Mouse (Mus musculus) gastrocnemius, postnatal 25 days (tissue): Measurements from ENCODE around the gene Cwf19l1. TPM values are rescaled to one million over a fixed set of nuclear protein-coding genes. Genes with fewer than 3 reads are reported as not detected.
A peak's percentile ranks its signal among the peaks of the same experiment; 100 is the strongest.
"Not testable (repeated sequence)": the region's sequence is repeated elsewhere in the genome, so short reads cannot be mapped to it uniquely, and the experiment has no call there.

Source experiments
- DNase-seq: peaks from one replicate; pipeline ENCODE4 v3.0.0; 2022
- long read RNA-seq, 2 experiments: library from polyadenylated mRNA; stranded (forward); transcript quantifications; one replicate each; pipeline ENCODE4 v2.0.0; 2021
- total RNA-seq, 2 experiments: library from RNA; stranded (reverse); gene quantifications; 1 replicate in 1 of 2; 2 replicates in 1 of 2; pipeline ENCODE4 v1.2.3; 2021

Gene Cwf19l1
- 1 to 10 TPM; 4.0 to 5.7 TPM for total RNA-seq
- long read RNA-seq, experiment 1, partial matches to known transcripts, result 1 of 4 reads
- long read RNA-seq, experiment 1, other reads (novel, unspliced or antisense), result 1 of 4 reads
- long read RNA-seq, experiment 2, partial matches to known transcripts, result 0 of 3 reads
- long read RNA-seq, experiment 2, other reads (novel, unspliced or antisense), result 1 of 3 reads

- peak; percentile 81 for DNase-seq
These were observed at the start of gene Cwf19l1 for GRCm38 (mm10) chr19:44135072-44135959. TSS of gene Cwf19l1 (minus strand) at chr19:44135876.

GRCm38 (mm10) chr19:44183968-44184367, 48.3 kb upstream of the Cwf19l1 start:
- no peak for DNase-seq

- no peak for DNase-seq
These were observed 44.8 kb upstream of the Cwf19l1 start for GRCm38 (mm10) chr19:44180502-44180901.

- no peak for DNase-seq
These were observed 41.1 kb upstream of the Cwf19l1 start for GRCm38 (mm10) chr19:44176741-44177140.

DNA sequence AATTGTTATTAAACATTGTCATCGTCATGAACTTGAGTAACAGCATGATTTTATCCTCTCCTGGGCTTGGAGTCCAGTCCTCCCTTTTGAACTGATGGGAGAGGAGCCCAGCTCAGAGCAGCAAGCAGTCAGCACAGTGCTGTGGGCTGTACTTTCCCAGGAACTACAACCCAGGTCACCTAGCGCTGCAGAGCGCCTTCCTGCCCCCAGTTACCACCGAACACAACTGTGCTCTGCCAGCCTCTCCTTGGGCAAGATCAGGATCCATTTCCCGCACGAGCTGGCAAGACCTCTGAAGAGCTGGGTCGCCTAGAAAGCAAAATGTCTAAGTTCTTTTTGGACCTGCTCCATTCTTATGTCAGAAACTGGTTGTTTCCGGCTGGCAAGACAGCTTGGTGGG, 39.2 kb upstream of the Cwf19l1 start:
- no peak for DNase-seq

DNA sequence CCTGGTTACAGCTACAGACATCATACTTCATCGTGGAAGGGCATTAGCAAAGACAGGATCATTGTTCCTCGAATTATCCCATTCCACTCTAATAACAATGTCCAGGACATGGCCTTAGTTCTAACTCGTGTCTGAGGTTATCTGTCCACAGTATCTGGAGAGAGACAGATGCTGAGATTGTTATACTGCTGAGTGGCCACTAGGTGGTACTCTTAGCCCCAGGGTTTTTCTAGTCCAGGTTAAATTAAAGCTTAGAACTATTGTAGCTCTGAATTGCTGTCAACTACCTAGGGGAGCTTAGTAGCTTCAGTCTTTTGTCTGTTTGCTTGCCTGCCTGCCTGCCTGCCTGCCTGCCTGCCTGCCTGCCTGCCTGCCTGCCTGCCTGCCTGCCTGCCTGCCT, 25.8 kb upstream of the Cwf19l1 start:
- no peak for DNase-seq

DNA sequence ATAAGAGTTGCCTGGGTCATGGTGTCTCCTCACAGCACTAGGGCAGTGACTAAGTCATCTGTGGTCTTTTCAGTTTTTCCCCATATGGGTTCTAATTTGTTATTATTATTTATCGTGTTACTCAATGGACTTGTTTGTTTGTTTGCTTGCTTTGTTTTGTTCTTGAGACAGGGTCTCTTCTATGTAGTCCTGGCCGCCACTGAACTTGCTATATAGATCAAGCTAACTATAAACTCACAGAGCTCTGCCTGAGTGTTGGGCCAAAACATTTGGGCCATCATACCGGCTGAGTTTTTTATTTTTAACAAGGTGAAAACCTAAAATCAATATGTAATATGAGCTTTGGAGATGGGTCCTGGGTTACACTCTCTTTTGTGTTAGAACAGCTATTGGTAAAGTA, 23.7 kb upstream of the Cwf19l1 start:
- no peak for DNase-seq

GRCm38 (mm10) chr19:44157005-44157404, 21.3 kb upstream of the Cwf19l1 start:
- DNase-seq, result no peak

- DNase-seq, result no peak
These were observed 18.1 kb upstream of the Cwf19l1 start for GRCm38 (mm10) chr19:44153781-44154180.

GRCm38 (mm10) chr19:44148991-44149390, 13.3 kb upstream of the Cwf19l1 start:
- DNase-seq, result no peak

DNA sequence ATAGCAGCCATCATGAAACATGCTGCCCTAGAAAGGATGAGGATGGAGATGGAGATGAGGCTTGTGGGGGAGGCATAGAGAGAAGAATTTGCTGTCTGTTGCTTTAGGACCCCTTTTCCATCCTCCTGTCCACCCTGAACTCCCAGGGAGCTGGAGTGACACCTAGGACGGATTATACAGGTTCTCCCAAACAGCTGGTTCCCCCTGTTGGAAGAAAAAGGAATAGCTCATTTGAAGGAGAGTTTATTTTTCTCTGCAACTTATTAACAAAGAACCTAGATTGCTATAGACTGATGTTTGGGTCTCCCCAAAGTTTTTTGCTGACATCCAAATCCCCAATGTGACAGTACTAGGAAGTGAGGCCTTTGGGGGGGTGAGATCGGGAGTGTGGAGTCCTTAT, 12.7 kb upstream of the Cwf19l1 start:
- no peak for DNase-seq

DNA sequence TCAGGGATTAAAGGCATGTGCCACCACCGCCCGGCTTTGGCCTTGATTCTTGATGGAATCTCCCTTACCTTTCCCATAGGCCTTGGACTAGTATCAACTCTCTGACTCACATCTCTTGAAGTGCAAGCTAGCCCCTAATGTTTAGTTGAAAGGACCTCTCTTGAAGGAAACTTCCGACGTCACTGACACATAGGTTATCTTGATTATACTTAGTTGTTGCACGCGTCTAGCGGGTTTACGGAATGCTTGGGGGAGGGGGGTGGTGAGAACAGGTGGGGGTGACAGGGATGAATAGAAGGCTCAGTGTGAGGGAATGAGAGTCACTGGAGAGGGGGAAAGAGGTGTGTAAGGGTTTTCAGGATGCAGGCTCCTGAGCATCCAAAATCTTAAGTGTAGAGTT, 11.3 kb upstream of the Cwf19l1 start:
- no peak for DNase-seq

DNA sequence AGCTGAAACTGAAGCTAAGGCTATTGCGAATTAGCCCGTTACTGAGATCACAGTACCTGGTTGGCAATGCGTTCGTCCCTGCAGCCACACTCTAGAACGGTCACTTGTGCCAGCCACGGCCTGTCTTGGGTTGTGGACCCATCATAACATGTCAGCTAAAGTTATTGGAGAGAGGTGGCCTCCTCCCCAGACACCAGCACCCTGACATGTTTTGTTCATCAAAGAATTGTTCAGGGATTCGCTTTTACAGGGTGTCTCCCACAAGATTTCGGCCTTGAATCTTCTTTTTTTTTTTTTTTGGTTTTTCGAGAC, 10.8 kb upstream of the Cwf19l1 start:
- DNase-seq, result no peak

GRCm38 (mm10) chr19:44145702-44146567, 10.3 kb upstream of the Cwf19l1 start, which contains the start of gene Bloc1s2:
TSS of gene Bloc1s2 (minus strand) at chr19:44146446.
- peak; percentile 86 for DNase-seq

- DNase-seq, result no peak
These were observed 8.7 kb upstream of the Cwf19l1 start for GRCm38 (mm10) chr19:44144366-44144765.

GRCm38 (mm10) chr19:44135960-44136485, 347 bp upstream of the Cwf19l1 start:
- DNase-seq, result no peak

- DNase-seq, result no peak
These were observed 2.8 kb downstream of the Cwf19l1 start for GRCm38 (mm10) chr19:44132917-44133316.

- DNase-seq, result no peak
These were observed 7.1 kb downstream of the Cwf19l1 start for GRCm38 (mm10) chr19:44128560-44128959.

- no peak for DNase-seq
These were observed 7.8 kb downstream of the Cwf19l1 start for GRCm38 (mm10) chr19:44127729-44128497.

- DNase-seq, result no peak
These were observed 14.5 kb downstream of the Cwf19l1 start for GRCm38 (mm10) chr19:44121137-44121536.

- not testable (repeated sequence) for DNase-seq
These were observed 15.0 kb downstream of the Cwf19l1 start for GRCm38 (mm10) chr19:44120686-44121085.

- no peak for DNase-seq
These were observed 17.9 kb downstream of the Cwf19l1 start for GRCm38 (mm10) chr19:44117793-44118192.
